Mouse (Mus musculus) layer of hippocampus, postnatal 14 days (tissue): ENCODE measurements at regions not wholly inside any gene's neighbourhood (a gene's known extent, or its start where the extent isn't known, plus 50 kb on each side); places are given as distances from the start of the nearest gene placed in this dataset.

ENCODE experiments used
- DNase-seq, 2 experiments: peaks; one replicate each; pipeline ENCODE4 v3.0.0; 2021 to 2022; ENCODE audit warnings: low spot score in 2 of 2, mixed read lengths in 1 of 2

DNA sequence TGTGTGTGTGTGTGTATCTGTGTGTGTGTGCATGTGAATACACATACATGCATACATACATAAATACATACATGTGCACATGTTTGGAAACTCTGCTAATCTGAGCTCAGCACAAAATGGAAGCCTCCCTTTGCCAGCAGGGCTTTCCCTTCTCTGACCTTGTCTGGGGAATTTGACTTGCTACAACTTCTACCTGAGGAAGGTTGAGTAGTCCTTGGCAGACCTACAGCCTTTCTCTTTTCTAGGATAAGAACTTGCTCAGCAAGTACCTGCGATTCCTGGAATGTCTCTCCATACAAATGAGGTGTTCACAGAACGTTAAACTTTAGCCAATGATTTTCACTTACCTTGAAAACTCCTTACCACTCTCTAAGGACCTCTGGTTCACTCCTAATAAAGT, 472.7 kb upstream of the Nr2f2 start:
- DNase-seq = no peak

DNA sequence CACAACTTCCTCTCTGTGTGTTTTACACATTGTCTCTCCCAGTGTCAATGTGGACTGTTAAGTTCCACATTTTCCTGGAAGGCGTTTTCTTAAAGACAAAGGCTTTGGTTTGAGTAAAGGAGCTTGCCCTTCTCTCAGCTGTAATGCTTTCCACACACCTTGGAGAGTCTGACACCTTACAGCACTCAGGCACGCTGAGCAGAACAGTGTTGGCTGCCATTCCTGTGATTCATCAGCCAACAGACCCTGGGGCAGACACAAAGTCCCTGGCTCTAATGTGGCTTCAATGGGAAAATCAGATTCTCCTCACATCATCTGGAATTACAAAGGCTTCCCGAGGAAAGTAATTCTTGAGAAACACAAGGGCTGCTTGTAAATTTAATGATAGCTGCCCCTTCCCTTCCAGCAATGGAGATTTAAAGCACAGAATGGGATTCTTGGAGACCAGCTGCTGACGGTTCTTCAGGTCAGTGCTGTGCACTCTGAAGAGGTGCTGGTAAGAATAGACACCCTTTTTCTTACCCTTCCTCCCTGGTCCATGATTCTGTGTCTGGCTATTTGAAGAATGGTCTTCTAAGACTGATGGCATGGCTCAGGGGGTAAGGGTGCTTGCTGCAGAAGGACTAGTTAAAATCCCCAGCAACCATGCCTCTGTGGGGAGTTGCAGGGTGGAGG, 468.4 kb upstream of the Nr2f2 start:
- no peak for DNase-seq

DNA sequence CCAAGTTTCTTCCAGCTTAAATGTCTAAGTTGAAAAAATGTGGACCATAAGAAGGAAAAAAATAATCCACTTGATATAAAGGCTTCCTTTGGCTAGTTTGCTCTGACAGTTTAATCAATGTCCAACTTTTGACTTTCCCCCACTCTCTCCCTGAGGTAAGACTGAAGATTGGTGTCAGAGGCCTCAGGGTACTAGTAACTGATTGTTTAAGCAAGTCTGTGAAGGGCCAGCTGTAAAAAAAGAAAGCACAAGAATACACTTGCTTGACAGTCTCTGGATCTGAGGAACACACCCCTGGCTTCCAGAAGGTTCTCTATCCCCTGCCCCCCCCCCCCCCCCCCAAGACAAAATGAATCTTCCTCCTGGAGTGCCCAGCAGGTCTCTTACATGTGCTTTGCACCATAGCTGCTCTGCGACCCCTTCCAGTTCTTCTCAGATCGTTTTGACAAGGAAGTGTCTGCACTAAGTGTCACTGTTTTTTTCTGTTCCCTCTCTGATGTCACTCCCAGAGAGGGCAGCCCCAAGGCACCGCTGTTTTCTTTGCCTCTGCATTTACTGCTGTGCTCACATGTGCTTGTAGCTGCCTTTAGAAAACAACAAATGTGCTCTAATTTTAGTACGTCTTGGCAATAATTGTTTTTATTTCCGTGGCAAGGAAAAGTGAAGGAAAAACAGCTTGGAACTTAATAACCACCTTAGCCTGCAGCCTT, 462.1 kb upstream of the Nr2f2 start:
- DNase-seq = no peak

DNA sequence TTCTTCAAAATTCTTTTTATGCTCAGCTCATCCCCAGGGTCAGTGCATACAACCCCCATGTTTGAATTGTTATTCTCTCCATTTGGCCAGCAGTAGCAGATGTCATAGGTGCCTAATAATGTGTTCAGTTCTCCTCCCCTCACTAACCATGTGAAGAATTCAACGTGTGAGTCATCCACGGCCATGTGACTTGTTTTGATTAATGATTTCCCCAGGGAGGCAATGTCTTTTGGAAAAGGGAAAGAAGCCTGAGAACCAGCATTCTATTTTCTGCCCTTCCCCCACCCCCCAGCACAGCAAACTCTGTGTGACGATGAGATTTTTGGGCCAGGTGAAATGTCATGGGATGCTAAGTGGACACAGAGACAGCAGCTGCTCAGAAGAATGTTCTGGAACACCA, 459.5 kb upstream of the Nr2f2 start:
- DNase-seq = no peak

DNA sequence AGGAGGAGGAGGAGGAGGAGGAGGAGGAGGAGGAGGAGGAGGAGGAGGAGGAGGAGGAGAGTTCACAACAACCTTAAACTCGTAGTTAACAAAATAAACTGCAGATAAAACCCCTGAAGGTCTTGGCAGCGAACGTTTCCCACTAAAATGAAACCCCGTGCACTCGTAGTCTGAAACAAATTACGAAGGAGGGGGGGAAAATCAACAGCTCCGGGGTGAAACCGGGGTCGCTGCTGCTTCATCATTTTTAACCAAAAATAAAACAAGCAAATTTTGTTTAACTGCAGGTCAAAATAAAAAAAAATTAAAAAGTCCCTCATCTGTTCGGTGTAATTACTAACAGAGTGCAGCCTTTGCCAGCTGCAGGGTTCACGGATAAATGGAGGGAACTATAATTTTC, 456.5 kb upstream of the Nr2f2 start:
- no peak for DNase-seq

DNA sequence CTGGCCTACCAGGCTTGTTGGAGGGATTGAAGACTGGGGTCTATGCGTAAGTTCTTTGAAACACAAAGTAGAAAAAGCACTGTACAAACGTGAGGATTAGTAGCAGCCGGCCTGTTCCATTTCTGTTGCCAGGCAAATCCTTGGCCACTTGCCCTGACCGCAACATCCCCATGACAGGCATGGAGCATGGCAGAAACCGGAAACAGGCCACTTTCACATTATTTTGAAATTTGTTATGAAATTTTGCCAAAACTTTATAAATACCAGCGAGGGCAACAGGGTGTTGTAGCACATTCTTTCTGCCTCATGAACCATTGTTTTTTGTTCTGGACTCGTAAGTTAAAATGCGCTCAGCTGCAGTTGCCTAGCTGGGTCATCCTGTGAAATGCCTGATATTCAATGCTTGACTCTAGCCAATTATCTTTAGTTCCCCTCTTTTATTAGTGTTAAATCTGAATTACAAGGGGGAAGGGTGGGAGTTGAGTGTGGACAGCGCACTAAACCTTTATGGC, 455.8 kb upstream of the Nr2f2 start:
- peak; percentile 67 to 70 for DNase-seq

DNA sequence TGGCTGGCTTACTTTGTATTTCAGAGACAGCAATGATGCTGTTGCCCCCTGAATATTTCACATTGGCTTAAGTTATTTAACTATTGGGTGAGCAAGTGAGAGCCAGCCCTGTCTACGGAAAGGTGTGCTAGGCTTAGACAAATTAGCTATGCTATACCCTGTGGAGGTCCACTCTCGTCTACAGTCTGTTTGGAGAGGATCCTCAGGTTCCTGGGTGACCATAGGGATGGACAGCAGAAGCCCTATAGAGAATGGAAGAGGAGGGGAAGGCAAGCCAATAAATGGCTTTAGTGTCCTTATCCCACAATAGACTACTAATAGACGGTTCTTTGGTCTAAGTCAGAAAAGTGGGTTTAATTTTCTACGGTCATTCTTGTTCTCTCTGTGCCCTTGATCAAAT, 455.3 kb upstream of the Nr2f2 start:
- DNase-seq = no peak

DNA sequence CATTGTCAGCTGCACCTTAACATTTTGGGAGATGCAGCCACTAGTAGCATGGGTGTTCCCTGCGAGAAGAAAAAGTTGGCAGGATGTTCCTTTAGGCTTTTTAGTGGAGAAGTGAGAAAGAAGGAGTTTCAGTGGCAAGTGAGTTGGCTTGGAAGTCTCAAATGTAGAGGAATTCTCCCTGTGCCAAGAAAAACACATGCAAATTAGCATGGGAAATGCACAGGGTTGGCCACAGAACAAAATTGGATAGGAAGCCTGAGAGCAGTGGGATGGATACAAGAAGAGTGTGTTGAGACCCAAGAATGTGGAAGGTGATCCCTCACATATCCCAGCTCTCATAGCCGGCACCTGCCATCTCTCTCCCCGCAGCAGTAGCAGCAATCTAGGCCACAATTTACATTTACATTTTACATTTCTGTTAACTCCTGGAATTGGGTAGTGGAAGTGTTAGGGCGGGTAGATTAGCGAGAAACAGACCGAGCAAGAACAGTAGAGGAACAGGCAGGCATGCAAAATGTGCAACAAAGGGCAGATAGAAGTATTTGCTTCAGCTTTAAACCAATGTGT, 450.9 kb upstream of the Nr2f2 start:
- DNase-seq = no peak

DNA sequence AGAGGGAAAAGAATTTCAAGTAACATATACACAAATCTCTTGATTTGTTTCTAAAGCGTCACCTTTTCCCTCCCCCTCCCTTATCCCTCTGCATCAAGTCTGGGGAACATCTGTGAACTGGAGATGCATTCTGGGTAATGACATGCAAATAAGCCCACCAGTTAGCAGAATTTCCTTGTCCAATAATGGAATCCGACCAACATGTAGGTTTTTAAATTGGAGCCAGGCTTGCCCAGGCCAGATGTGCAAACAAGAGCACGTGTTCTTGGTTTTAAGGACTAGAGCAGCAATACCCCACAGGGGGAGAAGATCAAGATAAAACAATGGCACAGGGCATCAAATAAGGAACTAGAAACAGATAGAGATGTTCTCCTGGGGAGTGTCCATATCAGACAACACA, 447.9 kb upstream of the Nr2f2 start:
- no peak for DNase-seq

DNA sequence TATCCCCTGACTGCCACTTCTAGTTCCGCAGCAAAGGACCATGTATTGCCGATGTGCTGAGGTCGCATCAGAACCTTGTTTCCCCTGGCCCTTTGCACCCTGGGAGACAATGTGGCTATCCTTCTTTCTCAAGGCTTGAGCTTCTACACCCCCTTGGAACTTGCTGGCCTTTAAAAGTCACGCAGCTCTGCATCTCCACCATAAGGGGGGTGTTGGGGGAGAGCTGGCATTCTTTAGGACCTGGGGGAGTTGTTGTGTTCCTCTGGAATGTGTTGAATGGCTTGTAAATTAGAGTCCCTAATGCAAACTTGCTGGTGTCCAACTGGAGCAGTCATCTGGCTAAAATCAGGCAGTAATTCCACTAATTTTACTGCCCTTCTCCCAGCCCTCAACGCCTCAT, 446.6 kb upstream of the Nr2f2 start:
- no peak for DNase-seq

DNA sequence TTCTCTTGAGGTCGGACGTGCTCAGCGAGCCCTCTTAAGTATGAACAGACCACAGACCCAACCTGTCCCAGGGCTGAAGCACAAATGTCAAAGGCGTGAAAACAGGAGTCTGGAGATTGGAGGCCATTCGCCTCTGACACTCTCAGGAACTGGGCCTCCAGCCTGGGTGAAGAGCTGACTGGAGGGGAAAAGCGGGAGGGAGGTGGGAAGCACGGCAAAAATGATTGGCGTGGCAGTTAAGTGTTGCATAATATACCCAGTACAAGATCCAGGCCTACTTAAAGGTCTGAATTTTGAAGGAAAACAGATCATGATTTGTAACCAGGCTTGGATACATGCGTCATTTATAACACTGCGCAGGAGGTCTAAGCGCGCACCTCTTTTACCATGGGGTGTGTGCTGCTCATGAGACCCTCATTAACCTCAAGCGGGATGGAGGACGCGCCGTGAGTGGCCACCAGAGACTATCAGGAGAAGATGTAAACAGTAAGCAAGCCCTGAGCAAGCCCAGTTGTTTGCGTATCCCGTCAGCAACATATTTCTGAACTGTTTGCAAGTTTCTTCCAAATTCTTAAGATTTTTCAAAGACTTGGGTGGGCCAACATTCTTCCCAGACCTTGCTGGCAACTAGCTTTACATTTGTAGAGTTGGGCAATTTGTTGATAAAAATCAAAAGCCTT, 444.0 kb upstream of the Nr2f2 start:
- no peak for DNase-seq

DNA sequence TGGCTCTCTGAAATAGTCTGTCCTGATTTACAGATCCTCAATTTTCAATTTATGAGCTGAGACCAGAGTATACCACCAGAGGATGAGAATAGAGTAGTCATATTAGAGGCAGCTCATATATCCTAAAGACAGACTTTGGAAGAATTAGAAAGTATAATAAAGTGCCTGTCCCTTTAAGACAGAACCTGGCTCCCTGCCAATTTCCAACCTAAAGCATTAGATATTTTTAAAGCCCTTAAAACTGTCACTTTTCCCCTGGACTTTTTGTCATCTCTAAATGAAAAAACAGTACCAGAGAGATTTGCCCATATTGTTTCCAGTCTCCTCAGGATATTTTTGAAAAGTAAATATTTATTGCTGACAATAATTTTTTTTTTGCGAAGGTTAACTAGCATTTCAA, 437.7 kb upstream of the Nr2f2 start:
- no peak for DNase-seq

DNA sequence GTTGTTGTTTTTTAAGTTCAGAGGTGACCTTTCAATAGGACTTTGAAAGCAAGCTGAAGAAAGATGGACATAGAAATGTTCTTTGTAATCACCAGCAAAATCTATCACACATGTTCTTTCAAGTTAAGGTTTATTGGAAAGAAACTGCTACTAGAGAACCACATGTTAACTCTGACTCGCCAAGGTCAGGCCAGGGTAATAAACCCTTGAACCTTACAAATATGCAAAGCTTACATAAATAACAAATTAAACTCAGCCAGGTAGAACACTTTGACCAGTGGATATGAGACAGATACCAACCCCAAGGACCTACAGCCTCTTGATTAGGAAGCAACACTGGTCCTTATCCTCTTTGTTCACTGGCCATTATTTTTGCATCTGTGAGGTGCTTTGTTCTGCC, 433.4 kb upstream of the Nr2f2 start:
- no peak for DNase-seq

DNA sequence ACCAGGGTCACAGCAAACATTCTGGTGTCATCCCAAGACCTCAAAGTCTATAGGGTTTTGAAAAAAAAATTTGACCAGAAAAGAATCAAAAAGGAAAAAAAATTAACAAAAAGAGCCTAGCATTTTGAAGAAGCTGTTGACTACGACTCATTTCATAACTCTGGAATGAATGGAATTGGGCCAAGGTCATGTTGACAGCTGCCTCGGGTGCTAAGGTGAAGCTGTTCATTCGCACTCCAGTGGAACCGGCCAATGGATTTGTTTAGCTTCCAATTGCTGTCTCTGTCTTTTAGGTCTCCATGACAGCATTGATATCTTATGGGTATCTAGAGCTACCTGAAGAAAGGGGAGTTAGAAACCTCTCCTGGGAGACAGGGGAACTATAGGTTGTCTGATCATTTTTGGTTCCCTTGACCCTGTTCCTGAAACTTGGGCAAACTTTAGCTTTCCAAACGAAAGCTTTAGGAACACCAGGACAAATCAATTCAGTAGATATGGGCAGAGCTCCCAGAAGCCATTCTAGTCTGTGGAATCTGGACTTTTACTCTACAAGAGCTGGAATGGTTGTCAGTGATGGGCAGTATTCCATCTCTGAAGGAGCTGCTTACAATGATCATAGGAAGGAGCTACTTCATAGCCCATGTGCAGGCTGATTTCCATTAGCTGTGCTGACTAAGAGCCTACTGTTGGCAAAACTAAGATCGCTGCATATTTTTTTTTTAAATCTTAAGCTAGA, 432.7 kb upstream of the Nr2f2 start:
- DNase-seq = no peak

DNA sequence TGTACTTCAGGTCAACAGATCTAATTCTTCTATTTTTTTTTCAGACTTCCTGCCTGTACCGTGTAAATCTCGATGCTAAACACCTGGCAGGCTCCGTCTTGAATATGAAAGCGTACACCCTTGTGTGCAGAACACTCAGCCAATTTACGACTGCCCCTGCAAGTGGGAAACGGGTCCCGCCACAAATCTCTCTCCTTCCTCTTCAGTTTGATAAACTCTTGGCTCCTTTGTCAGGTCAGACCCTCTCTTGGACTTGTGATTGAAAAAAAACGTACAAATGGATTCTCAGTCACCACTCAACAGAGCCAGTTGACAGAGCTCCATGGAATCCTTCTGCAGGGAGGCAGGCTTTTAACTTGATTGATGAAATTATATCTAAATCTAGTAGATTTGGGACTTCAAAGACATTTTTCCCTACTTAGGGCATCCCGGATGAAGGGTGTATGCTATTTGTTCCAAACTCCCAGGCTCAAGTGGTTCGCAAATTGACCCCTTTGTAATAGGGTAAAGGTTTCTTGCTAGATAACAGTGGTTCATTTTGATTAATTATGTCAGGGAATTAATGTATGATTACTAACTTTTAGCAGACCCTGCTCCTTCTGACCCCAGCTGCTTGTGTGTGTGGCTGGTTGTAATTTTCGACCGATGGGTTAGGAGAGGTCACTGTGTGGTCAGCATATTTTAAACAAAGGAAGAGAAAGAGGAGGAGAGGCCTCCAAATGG, 429.7 kb upstream of the Nr2f2 start:
- no peak for DNase-seq

DNA sequence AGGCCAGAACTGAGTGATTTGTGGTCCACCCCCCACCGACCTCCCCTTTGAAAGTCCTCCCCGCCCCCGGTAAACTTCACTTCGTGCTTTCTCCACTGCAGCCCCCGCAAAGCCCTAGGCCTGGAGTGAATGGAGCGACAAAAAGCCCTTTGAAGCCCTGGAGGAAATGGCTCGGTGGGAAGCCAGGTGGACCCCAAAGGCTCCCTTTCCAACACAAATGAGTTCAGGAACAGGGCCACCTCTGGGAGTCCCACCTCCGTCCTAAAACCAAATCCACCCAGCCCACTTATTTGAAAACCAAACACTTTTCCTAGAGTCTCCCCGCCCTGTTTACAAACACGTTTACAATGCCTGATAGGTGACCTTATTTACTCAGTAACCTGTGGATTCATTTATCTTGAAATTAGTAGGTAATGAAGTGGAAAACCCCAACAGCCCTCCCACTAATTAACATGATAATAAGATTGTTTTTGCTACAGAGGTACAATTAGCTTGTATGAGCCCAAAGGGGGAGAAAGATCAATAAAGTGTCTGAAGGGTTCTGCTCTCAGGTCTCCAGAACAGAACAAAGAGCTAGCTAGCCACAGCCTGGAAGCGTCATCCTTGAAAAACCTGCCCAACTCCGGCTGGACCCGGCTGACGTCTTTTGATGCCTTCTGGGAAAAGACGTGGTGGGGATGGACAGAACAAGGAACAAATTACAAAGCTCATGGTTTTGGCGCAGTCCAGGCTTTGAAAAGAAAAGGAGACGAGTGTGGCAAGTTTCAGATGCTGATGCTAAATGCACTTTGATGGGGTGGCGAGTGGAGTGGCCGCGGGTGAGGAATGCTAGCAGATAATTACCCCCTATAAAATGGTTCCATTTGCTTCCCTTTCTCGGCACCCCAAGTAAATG, 422.6 kb upstream of the Nr2f2 start:
- DNase-seq = no peak

DNA sequence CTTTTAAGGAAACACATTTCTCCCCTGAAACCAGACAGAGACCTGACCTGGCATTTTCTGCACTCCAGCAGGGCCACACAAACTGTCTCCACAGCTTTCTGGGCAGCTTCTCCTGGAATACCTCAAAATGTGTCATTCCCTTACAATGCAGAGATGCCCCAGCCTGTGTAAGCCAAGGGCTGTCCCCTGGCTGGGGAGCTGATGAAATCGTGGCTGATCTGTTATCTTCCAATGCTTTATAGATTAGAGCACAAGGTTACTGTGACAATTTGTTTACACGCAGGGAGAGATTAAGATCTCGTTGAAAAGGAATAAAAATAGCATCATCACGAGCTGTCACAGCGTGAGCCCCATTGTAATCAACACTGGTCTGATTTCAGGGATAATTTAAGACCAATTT, 421.4 kb upstream of the Nr2f2 start:
- DNase-seq = no peak

DNA sequence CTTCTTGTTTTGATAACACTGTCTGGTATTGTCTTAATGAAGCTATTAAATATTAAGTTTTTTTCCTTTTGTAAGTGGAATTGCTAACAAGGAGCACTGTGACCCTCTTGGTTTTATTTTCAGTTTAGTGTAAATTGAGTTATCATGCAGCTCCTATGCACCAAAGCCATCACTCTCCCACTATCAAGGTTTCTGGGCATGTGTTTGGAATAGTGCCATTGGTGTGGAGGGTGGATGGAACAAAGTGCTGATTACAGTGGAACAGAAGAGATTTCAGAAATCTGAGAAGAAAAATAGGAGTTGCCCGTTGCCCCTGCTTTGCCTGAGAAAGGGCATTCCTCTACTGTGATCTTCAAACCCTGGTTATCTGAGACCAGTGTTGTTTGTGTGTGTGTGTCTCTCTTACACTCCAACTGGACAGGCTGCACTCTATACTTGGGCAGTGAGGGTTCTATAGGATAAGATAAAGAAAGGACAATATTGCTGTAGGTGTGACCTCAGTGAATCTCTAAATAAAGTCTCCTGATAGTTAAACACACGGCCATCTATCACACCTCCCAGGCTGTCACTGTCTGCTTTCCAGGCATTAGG, 414.3 kb upstream of the Nr2f2 start:
- no peak for DNase-seq

DNA sequence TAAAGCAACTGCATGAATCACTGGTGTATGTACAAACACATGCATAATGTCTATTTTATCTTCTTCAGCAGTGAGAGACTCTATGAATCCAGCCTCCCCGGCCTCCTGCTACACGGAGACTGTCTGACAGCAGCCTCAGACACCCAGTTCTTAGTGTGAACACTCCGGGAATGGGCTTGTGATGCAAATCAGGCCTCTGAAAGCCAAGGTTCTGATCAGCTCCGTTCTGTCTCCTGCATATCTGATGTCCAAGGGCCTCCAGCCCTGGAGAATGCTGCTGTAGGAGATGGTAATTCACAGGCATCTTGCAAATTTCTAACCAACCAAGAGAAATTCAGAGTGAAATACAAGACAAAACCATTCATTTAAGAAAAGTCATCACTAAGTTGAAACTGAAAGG, 411.2 kb upstream of the Nr2f2 start:
- no peak for DNase-seq
